8 mouse cellular contexts compared by ENCODE assay signal in genomic region chr10:80151211-80152034, GRCm38 (mm10). TPM values are rescaled to one million over a fixed set of nuclear protein-coding genes. Genes with fewer than 3 reads are reported as not detected.
DNase-seq lines count a peak whose midpoint lies in the region; ATAC-seq and TF ChIP-seq lines count a peak whose summit lies in the region.

No protein-coding gene starts in this region.

- H3K9ac ChIP-seq in ES-Bruce4 (ENCODE audit: low read depth, poor library complexity, severe bottlenecking): peak overlapping the region; percentile 93
- peak overlapping the region; percentile 100 for H3K9ac ChIP-seq in hindbrain, embryonic 12.5 days
- H3K9ac ChIP-seq in limb, embryonic 15.5 days: peak overlapping the region; percentile 81
- H3K9ac ChIP-seq in midbrain, embryonic 16.5 days (ENCODE audit: low read depth, low read length): peak overlapping the region; percentile 99
- peak overlapping the region; percentile 97 for H3K9ac ChIP-seq in stomach, embryonic 16.5 days (ENCODE audit: low read length)

- TF ChIP-seq EP300 in ES-Bruce4 (IDR thresholded peaks at IDR 0.05; ENCODE audit: insufficient read depth, low read depth, low read length): 0 out of 2 replicates have a peak, but pooled peaks have one; percentile 5

- peak overlapping the region; percentile 62 for H3K27ac ChIP-seq in ES-Bruce4 (ENCODE audit: insufficient read depth, low read length)
- peak overlapping the region; percentile 95 for H3K27ac ChIP-seq in embryonic fibroblast, embryonic 13.5 days (ENCODE audit: insufficient read depth, low read length)
- H3K27ac ChIP-seq in hindbrain, embryonic 12.5 days: peak overlapping the region; percentile 100
- peak overlapping the region; percentile 100 for H3K27ac ChIP-seq in limb, embryonic 15.5 days
- H3K27ac ChIP-seq in midbrain, embryonic 16.5 days (ENCODE audit: low read length): peak overlapping the region; percentile 100
- peak overlapping the region; percentile 99 for H3K27ac ChIP-seq in stomach, embryonic 16.5 days (ENCODE audit: low read length)

- no peaks in the 10 kb centered on the region for H3K9me3 ChIP-seq in ES-Bruce4 (replicated peaks; ENCODE audit: control insufficient read depth, insufficient read depth, low read length, poor library complexity, severe bottlenecking)
- no peaks in the 10 kb centered on the region for H3K9me3 ChIP-seq in hindbrain, embryonic 12.5 days (replicated peaks)
- no peaks in the 10 kb centered on the region for H3K9me3 ChIP-seq in limb, embryonic 15.5 days
- H3K9me3 ChIP-seq in midbrain, embryonic 16.5 days (replicated peaks; ENCODE audit: control insufficient read depth, low read length, poor library complexity, severe bottlenecking): no peaks in the 10 kb centered on the region
- no peaks in the 10 kb centered on the region for H3K9me3 ChIP-seq in stomach, embryonic 16.5 days (replicated peaks; ENCODE audit: control insufficient read depth, low read length)

- TF ChIP-seq POLR2A in ES-Bruce4 (IDR thresholded peaks at IDR 0.05; ENCODE audit: insufficient read depth, low read length): no peak
- peak; percentile 50; the same call in 1 of the 2 replicates for TF ChIP-seq POLR2A in embryonic fibroblast, embryonic 13.5 days (IDR thresholded peaks at IDR 0.05; ENCODE audit: low read depth, low read length)

- DNase-seq in ZHBTc4 (ENCODE audit: low read depth, low spot score): peak; percentile 69

- H3K27me3 ChIP-seq in ES-Bruce4 (ENCODE audit: control insufficient read depth, insufficient read depth, low read length, poor library complexity, severe bottlenecking): no peaks in the 10 kb centered on the region
- H3K27me3 ChIP-seq in hindbrain, embryonic 12.5 days: no peaks in the 10 kb centered on the region
- no peaks in the 10 kb centered on the region for H3K27me3 ChIP-seq in limb, embryonic 15.5 days
- H3K27me3 ChIP-seq in midbrain, embryonic 16.5 days (ENCODE audit: control insufficient read depth, insufficient read depth, low read depth, low read length): no peaks in the 10 kb centered on the region
- no peaks in the 10 kb centered on the region for H3K27me3 ChIP-seq in stomach, embryonic 16.5 days (ENCODE audit: control insufficient read depth, insufficient read depth, low read length)

- H3K36me3 ChIP-seq in ES-Bruce4 (ENCODE audit: control insufficient read depth, insufficient read depth, low read length, poor library complexity, severe bottlenecking): peaks cover 31% of the 10 kb centered on the region
- H3K36me3 ChIP-seq in hindbrain, embryonic 12.5 days: peaks cover 55% of the 10 kb centered on the region
- peaks cover 48% of the 10 kb centered on the region for H3K36me3 ChIP-seq in limb, embryonic 15.5 days
- peaks cover 32% of the 10 kb centered on the region for H3K36me3 ChIP-seq in midbrain, embryonic 16.5 days (ENCODE audit: control insufficient read depth, insufficient read depth, low read length)
- H3K36me3 ChIP-seq in stomach, embryonic 16.5 days (ENCODE audit: control insufficient read depth, insufficient read depth, low read length): peaks cover 34% of the 10 kb centered on the region

- no peak for ATAC-seq in hindbrain, embryonic 12.5 days (ENCODE audit: low FRiP score)
- no peak for ATAC-seq in limb, embryonic 15.5 days (ENCODE audit: insufficient number of reproducible peaks, low FRiP score, low TSS enrichment, low read depth)
- no peak for ATAC-seq in midbrain, embryonic 16.5 days
- ATAC-seq in stomach, embryonic 16.5 days (ENCODE audit: insufficient read depth, low FRiP score): no peak
- no peak for ATAC-seq in activated CD4-positive, CD25-positive, alpha-beta regulatory T cell, adult 4 months

- WGBS in hindbrain, embryonic 12.5 days: under 1% methylated on average over 26 of the region's 26 CpGs
- 2% methylated on average over 26 of the region's 26 CpGs for WGBS in limb, embryonic 15.5 days
- under 1% methylated on average over 24 of the region's 26 CpGs for WGBS in midbrain, embryonic 16.5 days
- WGBS in stomach, embryonic 16.5 days: under 1% methylated on average over 26 of the region's 26 CpGs

- peak overlapping the region; percentile 58 for H3K4me3 ChIP-seq in ES-Bruce4 (ENCODE audit: low read depth, low read length)
- H3K4me3 ChIP-seq in embryonic fibroblast, embryonic 13.5 days (ENCODE audit: insufficient read depth, low read length): peak overlapping the region; percentile 81
- peak overlapping the region; percentile 99 for H3K4me3 ChIP-seq in hindbrain, embryonic 12.5 days
- H3K4me3 ChIP-seq in limb, embryonic 15.5 days: peak overlapping the region; percentile 91
- H3K4me3 ChIP-seq in midbrain, embryonic 16.5 days (ENCODE audit: low read depth, low read length): peak overlapping the region; percentile 93
- peak overlapping the region; percentile 93 for H3K4me3 ChIP-seq in stomach, embryonic 16.5 days (replicated peaks; ENCODE audit: low read length)

- peak overlapping the region; percentile 99 for H3K4me2 ChIP-seq in hindbrain, embryonic 12.5 days (replicated peaks)
- H3K4me2 ChIP-seq in limb, embryonic 15.5 days: peak overlapping the region; percentile 81
- peak overlapping the region; percentile 99 for H3K4me2 ChIP-seq in midbrain, embryonic 16.5 days (ENCODE audit: low read length)
- peak overlapping the region; percentile 93 for H3K4me2 ChIP-seq in stomach, embryonic 16.5 days (ENCODE audit: low read depth, low read length)

- TF ChIP-seq CTCF in ES-Bruce4 (IDR thresholded peaks at IDR 0.05; ENCODE audit: low read depth, low read length): no peak
- TF ChIP-seq CTCF in embryonic fibroblast, embryonic 13.5 days (IDR thresholded peaks at IDR 0.05; ENCODE audit: borderline replicate concordance, insufficient read depth, low read length): no peak

- H3K4me1 ChIP-seq in ES-Bruce4 (ENCODE audit: control insufficient read depth, insufficient read depth, low read length): peaks cover 6% of the 10 kb centered on the region
- peaks cover 14% of the 10 kb centered on the region for H3K4me1 ChIP-seq in embryonic fibroblast, embryonic 13.5 days (ENCODE audit: control insufficient read depth, insufficient read depth, low read length)
- peaks cover 58% of the 10 kb centered on the region for H3K4me1 ChIP-seq in hindbrain, embryonic 12.5 days
- peaks cover 69% of the 10 kb centered on the region for H3K4me1 ChIP-seq in limb, embryonic 15.5 days
- peaks cover 29% of the 10 kb centered on the region for H3K4me1 ChIP-seq in midbrain, embryonic 16.5 days (ENCODE audit: control insufficient read depth, insufficient read depth, low read length)
- peaks cover 59% of the 10 kb centered on the region for H3K4me1 ChIP-seq in stomach, embryonic 16.5 days (ENCODE audit: control insufficient read depth, insufficient read depth, low read length)

RNA-seq across cellular contexts. Expression of gene Midn, which starts 3.4 kb away (rescaled TPM):
- 67.4 and 73.2 TPM in 2 replicates for polyA plus RNA-seq in ES-Bruce4 (2011; ENCODE audit: insufficient read depth, insufficient read length, low read depth, missing spikeins)
- 101 TPM in 2 replicates for polyA plus RNA-seq in embryonic fibroblast, embryonic 13.5 days (2011; ENCODE audit: insufficient read length, low read depth, missing spikeins)
- polyA plus RNA-seq in hindbrain, embryonic 12.5 days (2016; fragmentation: Nextera tagmentation; extraction: Ambion mirVana): 42.1 and 54.5 TPM in 2 replicates
- polyA plus RNA-seq in limb, embryonic 15.5 days (2015; fragmentation: Nextera tagmentation; extraction: Ambion mirVana): 13.4 and 14.0 TPM in 2 replicates
- polyA plus RNA-seq in midbrain, embryonic 16.5 days (2015; fragmentation: Nextera tagmentation; extraction: Ambion mirVana): 15.5 and 21.1 TPM in 2 replicates
- polyA plus RNA-seq in stomach, embryonic 16.5 days (2015; fragmentation: Nextera tagmentation; extraction: Ambion mirVana): 7.8 and 9.8 TPM in 2 replicates
- polyA plus RNA-seq in activated CD4-positive, CD25-positive, alpha-beta regulatory T cell, adult 4 months (2017; shearing (Covaris generic)): 1 to 10 TPM; 7.3 to 9.2 TPM

RNA-seq across cellular contexts. Expression of gene Cbarp, which starts 10.8 kb away (rescaled TPM):
- polyA plus RNA-seq in ES-Bruce4 (2011; ENCODE audit: insufficient read depth, insufficient read length, low read depth, missing spikeins): 29.8 and 33.4 TPM in 2 replicates
- 24.1 and 28.4 TPM in 2 replicates for polyA plus RNA-seq in embryonic fibroblast, embryonic 13.5 days (2011; ENCODE audit: insufficient read length, low read depth, missing spikeins)
- polyA plus RNA-seq in hindbrain, embryonic 12.5 days (2016; fragmentation: Nextera tagmentation; extraction: Ambion mirVana): 18.4 and 22.3 TPM in 2 replicates
- polyA plus RNA-seq in limb, embryonic 15.5 days (2015; fragmentation: Nextera tagmentation; extraction: Ambion mirVana): 5.9 and 6.8 TPM in 2 replicates
- 70.3 and 81.6 TPM in 2 replicates for polyA plus RNA-seq in midbrain, embryonic 16.5 days (2015; fragmentation: Nextera tagmentation; extraction: Ambion mirVana)
- polyA plus RNA-seq in stomach, embryonic 16.5 days (2015; fragmentation: Nextera tagmentation; extraction: Ambion mirVana): 3.1 and 3.9 TPM in 2 replicates
- polyA plus RNA-seq in activated CD4-positive, CD25-positive, alpha-beta regulatory T cell, adult 4 months (2017; shearing (Covaris generic)): under 1 TPM; 0.74 to 0.96 TPM

RNA-seq across cellular contexts. Expression of gene Atp5d, which starts 13.0 kb away (rescaled TPM):
- 242 and 255 TPM in 2 replicates for polyA plus RNA-seq in ES-Bruce4 (2011; ENCODE audit: insufficient read depth, insufficient read length, low read depth, missing spikeins)
- 202 and 250 TPM in 2 replicates for polyA plus RNA-seq in embryonic fibroblast, embryonic 13.5 days (2011; ENCODE audit: insufficient read length, low read depth, missing spikeins)
- 351 and 385 TPM in 2 replicates for polyA plus RNA-seq in hindbrain, embryonic 12.5 days (2016; fragmentation: Nextera tagmentation; extraction: Ambion mirVana)
- polyA plus RNA-seq in limb, embryonic 15.5 days (2015; fragmentation: Nextera tagmentation; extraction: Ambion mirVana): 494 and 537 TPM in 2 replicates
- polyA plus RNA-seq in midbrain, embryonic 16.5 days (2015; fragmentation: Nextera tagmentation; extraction: Ambion mirVana): 433 and 454 TPM in 2 replicates
- 536 and 594 TPM in 2 replicates for polyA plus RNA-seq in stomach, embryonic 16.5 days (2015; fragmentation: Nextera tagmentation; extraction: Ambion mirVana)
- 100 to 1,000 TPM; 338 to 428 TPM for polyA plus RNA-seq in activated CD4-positive, CD25-positive, alpha-beta regulatory T cell, adult 4 months (2017; shearing (Covaris generic))

RNA-seq across cellular contexts. Expression of gene Cirbp, which starts 14.4 kb away (rescaled TPM):
- polyA plus RNA-seq in ES-Bruce4 (2011; ENCODE audit: insufficient read depth, insufficient read length, low read depth, missing spikeins): 51.9 and 58.2 TPM in 2 replicates
- 29.2 and 50.2 TPM in 2 replicates for polyA plus RNA-seq in embryonic fibroblast, embryonic 13.5 days (2011; ENCODE audit: insufficient read length, low read depth, missing spikeins)
- 235 and 271 TPM in 2 replicates for polyA plus RNA-seq in hindbrain, embryonic 12.5 days (2016; fragmentation: Nextera tagmentation; extraction: Ambion mirVana)
- 102 and 103 TPM in 2 replicates for polyA plus RNA-seq in limb, embryonic 15.5 days (2015; fragmentation: Nextera tagmentation; extraction: Ambion mirVana)
- 380 and 398 TPM in 2 replicates for polyA plus RNA-seq in midbrain, embryonic 16.5 days (2015; fragmentation: Nextera tagmentation; extraction: Ambion mirVana)
- 69.8 and 80.8 TPM in 2 replicates for polyA plus RNA-seq in stomach, embryonic 16.5 days (2015; fragmentation: Nextera tagmentation; extraction: Ambion mirVana)
- 100 to 1,000 TPM; 132 to 177 TPM for polyA plus RNA-seq in activated CD4-positive, CD25-positive, alpha-beta regulatory T cell, adult 4 months (2017; shearing (Covaris generic))

RNA-seq across cellular contexts. Expression of gene 1600002K03Rik, which starts 21.3 kb away (rescaled TPM):
- 7.6 and 7.7 TPM in 2 replicates for polyA plus RNA-seq in ES-Bruce4 (2011; ENCODE audit: insufficient read depth, insufficient read length, low read depth, missing spikeins)
- 8.4 and 12.2 TPM in 2 replicates for polyA plus RNA-seq in embryonic fibroblast, embryonic 13.5 days (2011; ENCODE audit: insufficient read length, low read depth, missing spikeins)
- polyA plus RNA-seq in hindbrain, embryonic 12.5 days (2016; fragmentation: Nextera tagmentation; extraction: Ambion mirVana): 12.0 and 13.3 TPM in 2 replicates
- 12.8 and 13.3 TPM in 2 replicates for polyA plus RNA-seq in limb, embryonic 15.5 days (2015; fragmentation: Nextera tagmentation; extraction: Ambion mirVana)
- 11.0 and 11.4 TPM in 2 replicates for polyA plus RNA-seq in midbrain, embryonic 16.5 days (2015; fragmentation: Nextera tagmentation; extraction: Ambion mirVana)
- 16.4 and 16.6 TPM in 2 replicates for polyA plus RNA-seq in stomach, embryonic 16.5 days (2015; fragmentation: Nextera tagmentation; extraction: Ambion mirVana)
- polyA plus RNA-seq in activated CD4-positive, CD25-positive, alpha-beta regulatory T cell, adult 4 months (2017; shearing (Covaris generic)): 10 to 100 TPM; 18.0 to 22.7 TPM
